Comparison of ENCODE assay signal across 12 mouse cellular contexts in genomic region chr1:75582625-75582956, GRCm38 (mm10). TPM values are rescaled to one million over a fixed set of nuclear protein-coding genes. Genes with fewer than 3 reads are reported as not detected.
A peak's percentile ranks its signal among the peaks of the same experiment; 100 is the strongest.
DNase-seq lines count a peak whose midpoint lies in the region; ATAC-seq and TF ChIP-seq lines count a peak whose summit lies in the region.
"Had no signal": no experiment of that assay in that cellular context is flagged by ENCODE, and none has a peak within 500 bp of the region (broad histone marks: within the 10 kb centered on the region; RNA-seq: fewer than 3 reads in every experiment).

No protein-coding gene starts in this region.

- WGBS in embryonic facial prominence, embryonic 10.5 days: 78% methylated on average over 5 of the region's 5 CpGs
- 64% methylated on average over 5 of the region's 5 CpGs for WGBS in forebrain, embryonic 14.5 days
- 57% methylated on average over 5 of the region's 5 CpGs for WGBS in hindbrain, embryonic 14.5 days
- 76% methylated on average over 5 of the region's 5 CpGs for WGBS in limb, embryonic 14.5 days

- no peak for TF ChIP-seq POLR2A in limb, embryonic 14.5 days (IDR thresholded peaks at IDR 0.05; ENCODE audit: borderline replicate concordance, extremely low read depth, insufficient read depth, insufficient read length)

- peaks cover 23% of the 10 kb centered on the region for H3K4me1 ChIP-seq in embryonic facial prominence, embryonic 10.5 days
- peaks cover 3% of the 10 kb centered on the region; the same call in 1 of the 2 replicates for H3K4me1 ChIP-seq in forebrain, embryonic 14.5 days (ENCODE audit: control insufficient read depth, insufficient read depth, low read length)
- H3K4me1 ChIP-seq in hindbrain, embryonic 14.5 days (replicated peaks; ENCODE audit: control insufficient read depth, insufficient read depth, low read length): peaks cover 6% of the 10 kb centered on the region; the same call in 1 of the 2 replicates
- peaks cover 12% of the 10 kb centered on the region; the same call in 1 of the 2 replicates for H3K4me1 ChIP-seq in limb, embryonic 14.5 days (ENCODE audit: control insufficient read depth, insufficient read depth, low read length)
- H3K4me1 ChIP-seq: stomach, embryonic 15.5 days had no signal

- H3K36me3 ChIP-seq in embryonic facial prominence, embryonic 10.5 days (replicated peaks): no peaks in the 10 kb centered on the region
- H3K36me3 ChIP-seq in forebrain, embryonic 14.5 days (ENCODE audit: control insufficient read depth, insufficient read depth, low read length): no peaks in the 10 kb centered on the region
- no peaks in the 10 kb centered on the region for H3K36me3 ChIP-seq in hindbrain, embryonic 14.5 days (replicated peaks; ENCODE audit: control insufficient read depth, insufficient read depth)
- no peaks in the 10 kb centered on the region for H3K36me3 ChIP-seq in limb, embryonic 14.5 days (ENCODE audit: control insufficient read depth, insufficient read depth, low read length)
- H3K36me3 ChIP-seq: stomach, embryonic 15.5 days had no signal

- H3K27ac ChIP-seq in embryonic facial prominence, embryonic 10.5 days (replicated peaks): peak overlapping the region; percentile 42; the same call in 1 of the 2 replicates
- H3K27ac ChIP-seq in forebrain, embryonic 14.5 days (ENCODE audit: low read depth, low read length): peak overlapping the region; percentile 55
- H3K27ac ChIP-seq in hindbrain, embryonic 14.5 days: peak overlapping the region; percentile 74
- H3K27ac ChIP-seq in limb, embryonic 14.5 days (replicated peaks; ENCODE audit: low read depth, low read length): peak overlapping the region; percentile 15
- H3K27ac ChIP-seq: liver, embryonic 14.5 days; stomach, embryonic 15.5 days had no signal

- no peaks in the 10 kb centered on the region for H3K9me3 ChIP-seq in embryonic facial prominence, embryonic 10.5 days
- H3K9me3 ChIP-seq in forebrain, embryonic 14.5 days (replicated peaks; ENCODE audit: control insufficient read depth, low read length): no peaks in the 10 kb centered on the region
- H3K9me3 ChIP-seq in hindbrain, embryonic 14.5 days (ENCODE audit: control insufficient read depth, low read length): no peaks in the 10 kb centered on the region
- H3K9me3 ChIP-seq in limb, embryonic 14.5 days (ENCODE audit: control insufficient read depth, low read length): no peaks in the 10 kb centered on the region
- H3K9me3 ChIP-seq: stomach, embryonic 15.5 days had no signal

- DNase-seq in embryonic facial prominence, embryonic 10.5 days (ENCODE audit: low spot score): no peak
- no peak for DNase-seq in forebrain, embryonic 14.5 days (ENCODE audit: low spot score)
- DNase-seq in hindbrain, embryonic 14.5 days (ENCODE audit: low spot score): no peak
- no peak for DNase-seq in limb, embryonic 14.5 days (ENCODE audit: low spot score)
- DNase-seq in kidney, adult 9 months: no peak
- no peak for DNase-seq in layer of hippocampus, adult 9-11 months
- no peak for DNase-seq in MN1 (ENCODE audit: low spot score)
- DNase-seq: cerebellum, adult 9-10 months; kidney, adult 18-20 months; kidney, postnatal 36 days had no signal

- no peak; the same call in 1 of the 2 replicates for ATAC-seq in forebrain, embryonic 14.5 days
- no peak for ATAC-seq in hindbrain, embryonic 14.5 days (ENCODE audit: low FRiP score)
- no peak for ATAC-seq in limb, embryonic 14.5 days (ENCODE audit: low FRiP score, low read depth)

- no peak overlapping the region for H3K9ac ChIP-seq in forebrain, embryonic 14.5 days (ENCODE audit: low read length)
- no peak overlapping the region for H3K9ac ChIP-seq in hindbrain, embryonic 14.5 days
- H3K9ac ChIP-seq in limb, embryonic 14.5 days (ENCODE audit: low read depth, low read length, severe bottlenecking): no peak overlapping the region
- H3K9ac ChIP-seq: liver, embryonic 14.5 days; stomach, embryonic 15.5 days had no signal

- no peak overlapping the region for H3K4me3 ChIP-seq in embryonic facial prominence, embryonic 10.5 days
- H3K4me3 ChIP-seq in forebrain, embryonic 14.5 days (ENCODE audit: low read depth, low read length): no peak overlapping the region
- H3K4me3 ChIP-seq in hindbrain, embryonic 14.5 days (replicated peaks; ENCODE audit: low read length): no peak overlapping the region
- no peak overlapping the region for H3K4me3 ChIP-seq in limb, embryonic 14.5 days (replicated peaks; ENCODE audit: low read length)
- H3K4me3 ChIP-seq: stomach, embryonic 15.5 days had no signal

- no peaks in the 10 kb centered on the region for H3K27me3 ChIP-seq in embryonic facial prominence, embryonic 10.5 days (replicated peaks; ENCODE audit: low read depth, poor library complexity, severe bottlenecking)
- H3K27me3 ChIP-seq in forebrain, embryonic 14.5 days (replicated peaks; ENCODE audit: control insufficient read depth, insufficient read depth, low read length): no peaks in the 10 kb centered on the region
- H3K27me3 ChIP-seq in hindbrain, embryonic 14.5 days (ENCODE audit: control insufficient read depth, insufficient read depth, low read length): no peaks in the 10 kb centered on the region
- H3K27me3 ChIP-seq in limb, embryonic 14.5 days (ENCODE audit: control insufficient read depth, insufficient read depth, low read length): no peaks in the 10 kb centered on the region
- H3K27me3 ChIP-seq: stomach, embryonic 15.5 days had no signal

- no peak overlapping the region for H3K4me2 ChIP-seq in forebrain, embryonic 14.5 days (ENCODE audit: low read length)
- H3K4me2 ChIP-seq in hindbrain, embryonic 14.5 days (replicated peaks): no peak overlapping the region
- H3K4me2 ChIP-seq in limb, embryonic 14.5 days (replicated peaks; ENCODE audit: low read depth, low read length, severe bottlenecking): no peak overlapping the region
- H3K4me2 ChIP-seq: stomach, embryonic 15.5 days had no signal

RNA-seq across cellular contexts. Expression of gene Slc4a3, which starts 36.5 kb away (rescaled TPM):
- 15.7 and 18.0 TPM in 2 replicates for polyA plus RNA-seq in embryonic facial prominence, embryonic 10.5 days (2016; fragmentation: Nextera tagmentation; extraction: Ambion mirVana)
- polyA plus RNA-seq in forebrain, embryonic 14.5 days (2014; fragmentation: Nextera tagmentation; extraction: Ambion mirVana): 12.6 and 18.7 TPM in 2 replicates
- polyA plus RNA-seq in hindbrain, embryonic 14.5 days (2014; fragmentation: Nextera tagmentation; extraction: Ambion mirVana): 43.0 and 50.1 TPM in 2 replicates
- polyA plus RNA-seq in limb, embryonic 14.5 days (2012; rRNA removed): 101 and 137 TPM in 2 replicates
- polyA plus RNA-seq in limb, embryonic 14.5 days (2014; fragmentation: Nextera tagmentation; extraction: Ambion mirVana): 21.5 and 28.7 TPM in 2 replicates

Comparison
In these comparisons a context has a peak if more than half of its experiments do, and no peak if none do; other contexts are left out.
1. H3K27ac ChIP-seq: peak in every context shown above with its lines; median percentile 74 in hindbrain, embryonic 14.5 days; 55 in forebrain, embryonic 14.5 days; 42 in embryonic facial prominence, embryonic 10.5 days; 15 in limb, embryonic 14.5 days.